In genomic region chr10:84760118-84761111, GRCm38 (mm10) we compare ENCODE assay signal across 8 mouse cellular contexts. TPM values are rescaled to one million over a fixed set of nuclear protein-coding genes. Genes with fewer than 3 reads are reported as not detected.
A peak's percentile ranks its signal among the peaks of the same experiment; 100 is the strongest.
DNase-seq lines count a peak whose midpoint lies in the region; ATAC-seq lines count a peak whose summit lies in the region.

No protein-coding gene starts in this region.

- peak; percentile 43 for ATAC-seq in kidney, embryonic 15.5 days (replicated peaks; ENCODE audit: low FRiP score)
- peak; percentile 30; the same call in 1 of the 2 replicates for ATAC-seq in forebrain, embryonic 14.5 days
- no peak for ATAC-seq in megakaryocyte-erythroid progenitor cell, adult 5-6 weeks (replicated peaks; ENCODE audit: low FRiP score, low TSS enrichment, poor library complexity, severe bottlenecking)

- DNase-seq in kidney, adult 8-10 months: no peak
- DNase-seq in R1 (ENCODE audit: low read depth, low spot score): peak; percentile 80
- DNase-seq in forebrain, embryonic 14.5 days (ENCODE audit: low spot score): peak; percentile 71
- DNase-seq in midbrain, embryonic 10.5 days (ENCODE audit: low spot score): peak; percentile 85
- no peak for DNase-seq in thymus, postnatal 36 days
- DNase-seq in layer of hippocampus, adult 18-20 months (ENCODE audit: low spot score in 2 of 2): no peak

- no peak overlapping the region for H3K27ac ChIP-seq in kidney, embryonic 15.5 days
- H3K27ac ChIP-seq in forebrain, embryonic 14.5 days (ENCODE audit: low read depth, low read length): peak overlapping the region; percentile 27; the same call in 1 of the 2 replicates
- H3K27ac ChIP-seq in midbrain, embryonic 10.5 days (replicated peaks): peak overlapping the region; percentile 97

- H3K27me3 ChIP-seq in kidney, embryonic 15.5 days: peaks cover 95% of the 10 kb centered on the region
- H3K27me3 ChIP-seq in forebrain, embryonic 14.5 days (replicated peaks; ENCODE audit: control insufficient read depth, insufficient read depth, low read length): peaks cover 23% of the 10 kb centered on the region
- H3K27me3 ChIP-seq in midbrain, embryonic 10.5 days (ENCODE audit: low read depth, poor library complexity, severe bottlenecking): peaks cover 56% of the 10 kb centered on the region

- H3K36me3 ChIP-seq in kidney, embryonic 15.5 days: no peaks in the 10 kb centered on the region
- no peaks in the 10 kb centered on the region for H3K36me3 ChIP-seq in forebrain, embryonic 14.5 days (ENCODE audit: control insufficient read depth, insufficient read depth, low read length)
- H3K36me3 ChIP-seq in midbrain, embryonic 10.5 days: peaks cover 51% of the 10 kb centered on the region

- no peak overlapping the region for H3K9ac ChIP-seq in kidney, embryonic 15.5 days
- peak overlapping the region; percentile 55 for H3K9ac ChIP-seq in forebrain, embryonic 14.5 days (ENCODE audit: low read length)

- peak overlapping the region; percentile 62 for H3K4me2 ChIP-seq in kidney, embryonic 15.5 days
- peak overlapping the region; percentile 89 for H3K4me2 ChIP-seq in forebrain, embryonic 14.5 days (ENCODE audit: low read length)

- H3K9me3 ChIP-seq in kidney, embryonic 15.5 days (replicated peaks): no peaks in the 10 kb centered on the region
- no peaks in the 10 kb centered on the region for H3K9me3 ChIP-seq in forebrain, embryonic 14.5 days (replicated peaks; ENCODE audit: control insufficient read depth, low read length)
- no peaks in the 10 kb centered on the region for H3K9me3 ChIP-seq in midbrain, embryonic 10.5 days (replicated peaks)

- H3K4me3 ChIP-seq in kidney, embryonic 15.5 days (replicated peaks): peak overlapping the region; percentile 36
- peak overlapping the region; percentile 43 for H3K4me3 ChIP-seq in forebrain, embryonic 14.5 days (ENCODE audit: low read depth, low read length)
- peak overlapping the region; percentile 85 for H3K4me3 ChIP-seq in midbrain, embryonic 10.5 days

- peaks cover 53% of the 10 kb centered on the region for H3K4me1 ChIP-seq in kidney, embryonic 15.5 days
- H3K4me1 ChIP-seq in forebrain, embryonic 14.5 days (ENCODE audit: control insufficient read depth, insufficient read depth, low read length): peaks cover 27% of the 10 kb centered on the region
- H3K4me1 ChIP-seq in midbrain, embryonic 10.5 days: peaks cover 81% of the 10 kb centered on the region

- 5% methylated on average over 45 of the region's 46 CpGs for WGBS in kidney, embryonic 15.5 days
- WGBS in forebrain, embryonic 14.5 days: 9% methylated on average over 44 of the region's 46 CpGs
- WGBS in midbrain, embryonic 10.5 days: 5% methylated on average over 45 of the region's 46 CpGs

RNA-seq across cellular contexts. Expression of gene Rfx4, which starts 4.6 kb away (rescaled TPM):
- polyA plus RNA-seq in kidney, embryonic 15.5 days (2015; fragmentation: Nextera tagmentation; extraction: Ambion mirVana): 0.14 and 0.17 TPM in 2 replicates
- polyA plus RNA-seq in forebrain, embryonic 14.5 days (2014; fragmentation: Nextera tagmentation; extraction: Ambion mirVana): 8.1 and 9.5 TPM in 2 replicates
- polyA plus RNA-seq in midbrain, embryonic 10.5 days (2016; fragmentation: Nextera tagmentation; extraction: Ambion mirVana): 61.8 and 70.6 TPM in 2 replicates
- not detected in 2 replicates for total RNA-seq in megakaryocyte-erythroid progenitor cell, adult 5-6 weeks (2014; fragmentation: Nextera tagmentation)
- total RNA-seq in megakaryocyte-erythroid progenitor cell, adult 5-6 weeks (2017): not detected in 2 replicates
- 10 to 100 TPM in 1 of 2 experiments, 1 to 10 TPM in 1; 9.2 to 12.6 TPM for total RNA-seq in layer of hippocampus, adult 18-20 months (2021)

Comparison
In these comparisons a context has a peak if more than half of its experiments do, and no peak if none do; other contexts are left out.
1. DNase-seq: peak in R1 (single experiment), forebrain, embryonic 14.5 days (single experiment) and midbrain, embryonic 10.5 days (single experiment); none in kidney, adult 8-10 months (0 of 2), thymus, postnatal 36 days (0 of 2) and layer of hippocampus, adult 18-20 months (0 of 2).
2. Peak in every context shown above with its lines, with median percentiles within 50 percentile points of each other: H3K4me3 ChIP-seq.